Mouse (Mus musculus) retina, postnatal 1 day (tissue): ENCODE data around the gene Pdzrn3.
A peak's percentile ranks its signal among the peaks of the same experiment; 100 is the strongest.

Experiments
- DNase-seq: peaks from one replicate; pipeline ENCODE4 v3.0.0-alpha.2; 2012

Gene Pdzrn3

DNA sequence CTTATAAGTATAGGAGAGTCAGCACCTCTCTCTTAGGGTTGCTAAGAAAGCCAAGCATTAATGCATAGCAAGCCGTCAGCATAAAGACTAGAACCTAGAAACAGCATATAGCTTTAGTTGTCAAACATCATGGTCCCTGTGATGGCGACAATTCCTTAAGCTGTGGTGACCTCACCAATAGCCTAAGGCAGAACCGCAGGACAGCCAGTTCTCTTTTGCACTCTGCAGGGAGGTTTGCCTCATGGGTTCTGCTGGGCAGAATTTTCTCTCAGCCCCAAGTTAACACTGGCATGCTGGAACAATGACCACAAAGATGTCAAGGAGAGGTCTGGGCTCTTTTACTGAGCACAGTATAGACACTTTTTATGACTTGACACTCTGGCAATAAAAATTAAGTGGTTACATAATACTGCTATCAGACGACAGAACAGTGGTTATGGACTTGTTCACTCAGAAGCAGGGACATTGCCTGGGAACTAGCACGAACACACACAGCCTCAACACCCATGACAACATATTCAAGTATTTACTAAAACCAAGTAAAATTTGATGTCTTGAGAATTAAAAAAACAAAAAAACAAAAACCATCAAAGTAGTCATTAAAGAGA, 90.0 kb downstream of the Pdzrn3 start:
- no peak for DNase-seq

- no peak for DNase-seq
Measured at GRCm38 (mm10) chr6:101287077-101287476, 90.6 kb downstream of the Pdzrn3 start.

- peak; percentile 96 for DNase-seq
Measured at GRCm38 (mm10) chr6:101284368-101284955, 93.2 kb downstream of the Pdzrn3 start.

- no peak for DNase-seq
Measured at GRCm38 (mm10) chr6:101283891-101284290, 93.8 kb downstream of the Pdzrn3 start.

DNA sequence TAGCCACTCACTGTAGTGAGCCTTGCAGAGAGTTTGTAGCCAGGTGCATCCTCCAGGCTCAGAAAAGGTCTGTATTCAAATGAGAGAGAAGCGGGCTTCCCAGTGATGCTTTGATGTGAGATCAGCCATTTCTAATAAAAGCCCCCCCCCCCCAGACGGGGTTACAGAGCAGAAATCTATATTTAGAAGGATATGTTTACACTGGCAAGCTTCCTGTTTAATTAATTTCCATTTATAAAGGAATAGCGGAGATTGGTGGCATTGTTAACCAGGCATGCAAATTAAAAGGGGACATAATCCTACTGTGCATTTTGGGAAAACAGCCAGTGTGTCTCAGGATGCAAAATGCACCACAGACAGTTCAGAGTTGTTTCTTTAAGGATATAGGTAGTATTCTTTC, 96.1 kb downstream of the Pdzrn3 start:
- peak; percentile 55 for DNase-seq

GRCm38 (mm10) chr6:101280811-101281218, 96.9 kb downstream of the Pdzrn3 start:
- DNase-seq: peak; percentile 50

DNA sequence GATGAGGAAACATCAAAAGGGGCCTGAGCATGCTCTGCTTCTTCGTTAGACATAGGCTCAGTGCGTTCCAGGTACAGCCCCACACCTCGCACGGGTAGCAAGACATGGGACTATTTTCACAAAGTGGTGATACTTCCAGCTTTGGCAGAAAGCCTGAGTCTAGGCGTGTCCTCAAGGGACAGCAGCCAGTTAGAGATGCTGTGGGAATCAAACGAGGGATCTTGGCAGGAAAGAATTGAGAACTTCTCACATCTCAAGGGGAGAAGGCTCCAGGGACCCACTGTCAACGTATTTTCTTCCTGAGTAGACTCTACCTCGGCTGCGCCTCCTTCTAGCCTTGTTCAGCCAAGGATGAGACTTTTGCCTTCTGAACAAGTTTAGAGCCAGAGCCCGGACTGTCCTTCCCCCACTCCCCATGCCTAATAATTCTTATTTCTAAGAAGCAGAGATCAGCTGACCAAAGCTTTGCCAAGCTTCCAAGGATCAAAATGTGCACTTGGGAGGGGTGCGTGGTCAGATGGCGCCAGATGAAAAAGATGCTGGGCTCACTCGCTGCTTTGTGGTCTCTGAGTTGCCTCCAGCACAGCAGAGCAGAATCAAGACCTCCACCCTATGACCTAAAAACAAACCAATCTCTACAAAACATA, 99.3 kb downstream of the Pdzrn3 start:
- DNase-seq: no peak

- DNase-seq: no peak
Measured at GRCm38 (mm10) chr6:101276261-101276660, 101.4 kb downstream of the Pdzrn3 start.

DNA sequence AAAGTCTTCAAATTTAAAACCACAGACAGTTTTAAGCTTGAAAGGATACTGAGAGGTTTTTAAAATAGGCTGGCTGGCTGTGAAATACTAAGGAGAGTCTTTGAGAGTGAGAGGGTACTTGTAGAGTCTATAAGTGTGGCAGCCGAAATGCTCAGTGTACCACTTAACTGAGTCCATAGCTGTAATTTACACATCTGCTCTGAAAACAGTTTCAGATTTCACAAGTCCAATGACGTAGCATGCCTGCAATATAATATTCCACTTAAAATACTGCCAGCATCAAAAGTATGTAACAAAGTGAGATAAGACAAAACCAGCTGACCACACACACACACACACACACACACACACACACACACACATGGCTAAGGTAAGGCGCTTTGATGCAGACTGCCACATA, 101.9 kb downstream of the Pdzrn3 start:
- no peak for DNase-seq

- DNase-seq: no peak
Measured at GRCm38 (mm10) chr6:101274846-101275245, 102.9 kb downstream of the Pdzrn3 start.

- no peak for DNase-seq
Measured at GRCm38 (mm10) chr6:101272256-101272655, 105.4 kb downstream of the Pdzrn3 start.

DNA sequence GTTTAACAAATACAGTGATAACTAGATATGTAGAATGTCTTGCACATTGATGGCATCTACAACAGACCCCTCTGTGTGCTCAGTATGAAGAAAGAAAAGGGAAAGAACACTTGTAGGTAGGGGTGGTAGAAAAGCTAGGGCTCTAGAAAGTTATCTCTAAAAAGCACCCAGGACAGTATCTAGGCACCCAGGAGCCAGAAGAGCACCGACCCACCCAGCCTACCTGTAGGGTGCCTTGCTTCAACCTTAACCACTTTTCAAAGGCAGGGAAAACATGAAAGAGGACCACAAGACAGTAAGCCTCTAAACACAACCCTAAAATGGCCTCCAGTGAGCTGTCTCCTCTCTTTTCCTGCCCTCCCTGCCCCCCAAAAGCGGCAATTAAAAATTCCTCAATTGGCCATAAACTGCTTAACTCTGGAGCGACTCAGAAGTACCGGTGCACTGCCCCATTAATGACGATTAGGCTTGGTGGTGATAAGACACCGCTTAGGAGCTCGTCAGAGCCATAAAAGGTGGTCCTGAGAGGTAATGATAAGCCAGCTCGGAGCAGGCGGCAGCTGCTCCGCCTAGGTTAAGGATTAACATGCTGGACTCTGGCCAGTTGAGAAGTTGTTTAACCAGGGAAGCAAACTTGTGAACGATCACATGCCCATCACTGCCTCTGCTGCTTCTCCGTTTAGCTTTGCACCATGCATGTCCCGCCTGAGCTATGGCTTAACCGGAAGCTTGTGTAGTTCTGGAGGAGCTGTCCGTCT, 106.1 kb downstream of the Pdzrn3 start:
- DNase-seq: no peak

DNA sequence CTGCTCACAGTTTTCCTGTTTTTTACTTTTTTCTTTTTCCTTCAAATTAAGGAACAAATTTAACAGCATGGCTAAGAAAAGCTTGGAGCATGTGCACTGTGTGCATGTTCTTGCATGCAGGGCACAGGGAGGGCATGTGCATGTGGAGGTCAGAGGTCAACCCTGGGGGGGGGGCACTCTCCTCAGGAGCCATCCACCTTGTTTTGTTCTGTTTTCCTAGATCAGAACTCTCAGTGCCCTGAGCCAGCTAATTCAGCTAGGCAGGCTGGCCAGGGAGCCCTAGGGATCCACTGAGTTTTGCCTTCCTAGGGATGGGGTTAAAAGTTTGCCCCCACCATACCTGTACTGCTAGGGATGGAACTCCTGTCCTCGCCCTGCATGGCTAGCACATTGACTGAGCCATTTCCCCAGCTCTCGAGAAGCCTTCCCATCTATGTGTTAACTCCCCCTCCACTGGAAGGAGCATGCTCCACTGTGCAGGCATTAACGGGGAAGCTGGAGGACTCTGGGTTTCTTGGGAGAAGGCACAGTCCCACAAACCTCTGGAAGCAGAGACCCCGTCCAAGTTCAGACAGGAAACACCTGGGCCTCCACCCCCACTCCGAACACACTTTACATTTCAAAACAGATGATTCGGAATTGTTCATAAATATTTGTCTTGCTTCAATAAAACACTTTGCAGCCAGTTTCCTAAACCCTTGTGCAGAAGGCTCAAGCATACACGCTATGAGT, 107.4 kb downstream of the Pdzrn3 start:
- no peak for DNase-seq

- peak; percentile 60 for DNase-seq
Measured at GRCm38 (mm10) chr6:101269335-101270094, 108.2 kb downstream of the Pdzrn3 start.

DNA sequence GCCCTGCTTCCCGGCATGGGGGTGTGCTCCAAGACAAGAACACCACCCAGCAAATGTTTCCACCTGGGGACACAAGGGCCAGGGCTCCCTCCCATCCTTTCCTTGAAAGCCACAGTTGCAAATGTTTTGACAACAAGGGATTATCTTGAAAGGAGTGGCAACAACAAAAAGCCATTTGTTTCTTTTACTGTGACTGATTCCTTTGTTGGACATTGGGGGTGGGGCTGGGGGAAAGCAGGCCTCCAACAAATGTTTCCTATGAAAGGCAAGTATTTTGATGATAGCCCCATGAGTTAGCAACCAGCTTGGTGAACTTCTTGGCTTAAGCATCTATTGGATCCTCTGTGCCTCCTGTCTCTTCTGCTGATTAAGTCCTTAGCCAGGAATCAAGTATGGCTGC, 109.4 kb downstream of the Pdzrn3 start:
- no peak for DNase-seq

DNA sequence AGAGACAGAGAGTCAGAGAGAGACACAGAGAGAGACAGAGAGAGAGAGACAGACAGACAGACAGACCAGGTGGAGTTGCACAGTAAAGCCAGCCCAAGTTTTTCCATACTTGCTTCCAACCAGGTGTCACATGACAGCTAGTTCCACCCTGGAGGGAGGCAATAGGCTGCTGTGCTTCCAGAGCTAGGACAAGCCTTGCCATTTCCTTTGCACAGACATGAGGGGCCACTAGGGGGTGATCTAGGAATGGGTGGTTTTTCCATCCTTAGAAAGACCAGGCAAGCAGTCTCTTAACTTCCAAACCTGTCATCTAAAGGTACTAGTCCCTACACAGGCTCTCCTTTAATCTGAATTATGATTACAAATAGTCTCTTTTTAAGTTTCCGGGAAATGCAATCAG, 110.9 kb downstream of the Pdzrn3 start:
- DNase-seq: peak; percentile 86

- DNase-seq: peak; percentile 72
Measured at GRCm38 (mm10) chr6:101263544-101263943, 114.2 kb downstream of the Pdzrn3 start.

GRCm38 (mm10) chr6:101261513-101261912, 116.2 kb downstream of the Pdzrn3 start:
- peak; percentile 76 for DNase-seq

DNA sequence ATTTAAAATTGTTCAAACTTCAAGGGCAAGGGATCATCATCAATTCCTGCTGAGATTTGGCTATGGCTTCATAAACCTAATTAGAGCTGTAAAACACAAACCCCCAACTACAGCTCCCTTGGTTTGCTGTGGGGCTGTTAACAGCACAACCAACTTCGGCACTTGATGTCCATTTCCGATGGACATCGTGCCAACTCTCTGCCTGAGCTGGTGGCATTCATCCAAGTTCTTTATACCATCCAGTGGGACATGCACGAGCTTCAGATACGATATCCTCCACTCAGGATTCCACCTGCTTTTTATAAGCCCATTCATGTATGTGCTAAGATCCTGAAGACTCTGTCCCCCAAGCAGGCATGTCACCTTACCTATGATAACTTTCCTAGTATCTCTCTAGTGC, 118.3 kb downstream of the Pdzrn3 start:
- no peak for DNase-seq

- DNase-seq: no peak
Measured at GRCm38 (mm10) chr6:101257418-101257817, 120.3 kb downstream of the Pdzrn3 start.

DNA sequence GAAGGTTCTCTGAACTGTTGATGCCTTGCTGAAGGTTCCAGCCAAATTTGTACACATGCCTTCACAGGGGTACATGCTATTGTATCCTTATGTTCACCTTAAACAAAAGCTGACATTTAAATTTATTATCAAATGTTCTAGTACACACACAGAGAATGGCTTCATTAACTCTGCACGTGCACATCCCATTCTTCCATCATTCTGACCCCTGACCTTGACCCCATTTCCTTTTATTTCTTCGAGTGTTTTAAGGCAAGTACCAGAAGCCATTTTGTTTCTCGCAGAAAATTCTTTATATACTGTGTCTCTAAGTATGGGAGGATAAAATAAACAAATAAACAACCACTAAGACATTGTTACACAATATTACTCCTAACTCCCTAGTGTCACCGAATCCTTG, 123.0 kb downstream of the Pdzrn3 start:
- DNase-seq: no peak

DNA sequence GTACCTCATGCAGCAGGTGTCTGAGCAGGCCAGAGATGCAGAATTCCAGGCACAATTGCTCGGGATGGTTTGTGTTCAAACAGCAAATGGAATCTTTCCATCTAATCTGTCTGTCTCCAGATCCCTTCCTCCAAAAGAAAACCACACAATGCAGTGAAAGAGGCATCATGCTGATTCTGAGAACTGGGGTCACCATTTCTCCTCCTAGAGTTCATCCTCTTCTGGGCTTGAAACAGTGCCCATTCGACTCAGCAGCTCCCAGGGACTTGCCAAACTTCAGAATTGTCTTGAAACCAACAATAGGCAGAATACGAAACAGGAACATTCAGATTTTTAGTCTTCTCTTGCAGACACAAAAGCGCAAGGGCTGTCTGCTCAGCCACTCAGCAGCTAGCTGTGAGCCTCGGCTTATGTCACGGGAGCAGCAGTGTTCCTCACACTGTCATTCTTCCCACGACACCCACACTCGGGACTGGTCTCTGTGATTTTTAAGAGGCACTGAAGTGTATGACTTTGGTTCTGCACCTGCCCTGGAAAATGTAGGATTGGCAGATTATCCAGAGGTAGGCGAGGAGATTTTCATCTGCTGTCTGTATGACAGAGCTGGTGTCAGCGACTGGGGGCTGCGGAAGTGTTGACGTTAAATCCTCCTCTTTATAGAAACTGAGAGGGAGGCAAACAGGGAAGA, 125.6 kb downstream of the Pdzrn3 start:
- DNase-seq: no peak
